Comparison of ENCODE assay signal across 12 mouse cellular contexts in the genomic region with DNA sequence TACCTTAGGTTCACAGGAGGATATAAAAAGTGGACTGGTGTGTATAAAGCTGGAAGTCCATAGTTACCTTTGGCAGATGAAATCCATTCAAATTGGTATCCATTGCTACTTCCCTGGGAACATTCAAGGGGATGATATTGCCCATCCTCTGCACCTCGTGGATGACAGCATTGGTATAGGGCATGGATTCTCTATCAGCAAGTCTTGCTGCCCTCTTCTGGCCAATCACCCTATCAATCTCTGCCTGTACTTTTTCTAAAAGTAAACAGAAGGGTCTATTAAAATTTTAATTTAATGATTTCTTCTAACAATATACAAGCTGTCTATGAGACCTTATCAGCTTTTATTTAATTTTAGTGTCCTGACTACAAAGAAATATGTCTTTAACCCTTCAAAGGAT. TPM values are rescaled to one million over a fixed set of nuclear protein-coding genes. Genes with fewer than 3 reads are reported as not detected.
DNase-seq lines count a peak whose midpoint lies in the region; ATAC-seq and TF ChIP-seq lines count a peak whose summit lies in the region.
"Had no signal": no experiment of that assay in that cellular context is flagged by ENCODE, and none has a peak within 500 bp of the region (broad histone marks: within the 10 kb centered on the region; RNA-seq: fewer than 3 reads in every experiment).

No protein-coding gene starts in this region.

- WGBS in intestine, postnatal 0 days: 30% methylated on average over 1 of the region's 1 CpGs
- 26% methylated on average over 1 of the region's 1 CpGs for WGBS in intestine, embryonic 16.5 days

- no peak overlapping the region for H3K27ac ChIP-seq in intestine, postnatal 0 days (ENCODE audit: low read depth, low read length)
- no peak overlapping the region for H3K27ac ChIP-seq in intestine, embryonic 16.5 days (ENCODE audit: low read length)
- H3K27ac ChIP-seq: lung, embryonic 15.5 days had no signal

- peaks cover 11% of the 10 kb centered on the region for H3K36me3 ChIP-seq in intestine, postnatal 0 days (ENCODE audit: control insufficient read depth, insufficient read depth)
- H3K36me3 ChIP-seq in intestine, embryonic 16.5 days (ENCODE audit: control insufficient read depth, insufficient read depth, low read length): 0 out of 2 replicates have a peak, but pooled peaks cover 3% of the 10 kb centered on the region
- H3K36me3 ChIP-seq: lung, embryonic 15.5 days had no signal

- intact Hi-C loops in gastrocnemius, postnatal 36 days (cut with DNase I): no loop called here

- no peak overlapping the region for H3K4me2 ChIP-seq in intestine, postnatal 0 days (replicated peaks; ENCODE audit: low read depth)
- H3K4me2 ChIP-seq in intestine, embryonic 16.5 days (ENCODE audit: low read depth, low read length): no peak overlapping the region
- H3K4me2 ChIP-seq: lung, embryonic 15.5 days had no signal

- peak; percentile 60 for TF ChIP-seq CTCF in intestine, postnatal 0 days (IDR thresholded peaks at IDR 0.05; ENCODE audit: low read depth)

- H3K4me3 ChIP-seq in intestine, postnatal 0 days (ENCODE audit: low read depth, low read length): no peak overlapping the region
- H3K4me3 ChIP-seq in intestine, embryonic 16.5 days (ENCODE audit: low read length): no peak overlapping the region
- H3K4me3 ChIP-seq: lung, embryonic 15.5 days had no signal

- H3K4me1 ChIP-seq in intestine, postnatal 0 days (replicated peaks; ENCODE audit: control insufficient read depth, insufficient read depth, low read length): no peaks in the 10 kb centered on the region
- H3K4me1 ChIP-seq in intestine, embryonic 16.5 days (ENCODE audit: control insufficient read depth, insufficient read depth, low read length): no peaks in the 10 kb centered on the region
- H3K4me1 ChIP-seq: lung, embryonic 15.5 days had no signal

- no peaks in the 10 kb centered on the region for H3K27me3 ChIP-seq in intestine, postnatal 0 days (replicated peaks; ENCODE audit: control insufficient read depth, insufficient read depth, low read length)
- no peaks in the 10 kb centered on the region for H3K27me3 ChIP-seq in intestine, embryonic 16.5 days (replicated peaks; ENCODE audit: control insufficient read depth, insufficient read depth, low read length)
- H3K27me3 ChIP-seq: lung, embryonic 15.5 days had no signal

- no peak overlapping the region for H3K9ac ChIP-seq in intestine, postnatal 0 days (ENCODE audit: low read depth, low read length)
- H3K9ac ChIP-seq in intestine, embryonic 16.5 days (ENCODE audit: low read depth, low read length): no peak overlapping the region
- H3K9ac ChIP-seq: lung, embryonic 15.5 days had no signal

- no peaks in the 10 kb centered on the region for H3K9me3 ChIP-seq in intestine, postnatal 0 days (ENCODE audit: control insufficient read depth)
- H3K9me3 ChIP-seq in intestine, embryonic 16.5 days (ENCODE audit: control insufficient read depth, low read length): no peaks in the 10 kb centered on the region
- H3K9me3 ChIP-seq: lung, embryonic 15.5 days had no signal

- DNase-seq in ES-CJ7 (ENCODE audit: low read depth, low spot score) (peak; percentile 19), R1 (ENCODE audit: low read depth, low spot score) (peak; percentile 4)
- DNase-seq in kidney, postnatal 4 days: peak; percentile 7 to 12
- no peak for DNase-seq in thymus, postnatal 36 days
- DNase-seq in gastrocnemius, postnatal 36 days: no peak

- ATAC-seq in intestine, postnatal 0 days: no peak
- ATAC-seq in intestine, embryonic 16.5 days: no peak

RNA-seq across cellular contexts. Expression of a gene that starts 18.6 kb away (rescaled TPM):
- polyA plus RNA-seq in intestine, postnatal 0 days (2015; fragmentation: Nextera tagmentation; extraction: Ambion mirVana): 0.08 and 0.26 TPM in 2 replicates
- polyA plus RNA-seq in intestine, embryonic 16.5 days (2015; fragmentation: Nextera tagmentation; extraction: Ambion mirVana): 0.11 TPM in 1 of 2 replicates, not detected in the other
- total RNA-seq in gastrocnemius, postnatal 36 days (2021): not detected
- total RNA-seq: heart, postnatal 14 days; layer of hippocampus, postnatal 14 days had no signal
- polyA plus RNA-seq: lung, embryonic 15.5 days; neural tube, embryonic 11.5 days; small intestine, adult 2 months had no signal

RNA-seq across cellular contexts. Expression of a gene that starts 27.7 kb away (rescaled TPM):
- 37.2 and 39.2 TPM in 2 replicates for polyA plus RNA-seq in intestine, postnatal 0 days (2015; fragmentation: Nextera tagmentation; extraction: Ambion mirVana)
- 48.0 and 59.1 TPM in 2 replicates for polyA plus RNA-seq in intestine, embryonic 16.5 days (2015; fragmentation: Nextera tagmentation; extraction: Ambion mirVana)
- total RNA-seq in gastrocnemius, postnatal 36 days (2021): 1 to 10 TPM; 1.3 TPM

Comparison
In these comparisons a context has a peak if more than half of its experiments do, and no peak if none do; other contexts are left out.
1. DNase-seq: peak in ES-CJ7 (single experiment), R1 (single experiment) and kidney, postnatal 4 days (2 of 2); none in thymus, postnatal 36 days (0 of 2) and gastrocnemius, postnatal 36 days (0 of 2).